Mouse (Mus musculus) liver, embryonic 11.5 days (tissue): ENCODE measurements around the gene C1qtnf3. TPM values are rescaled to one million over a fixed set of nuclear protein-coding genes. Genes with fewer than 3 reads are reported as not detected.

Experiments used
- ATAC-seq: fragments of 200-750 bp; cut with Nextera tagmentation; replicated peaks from 2 replicates; pipeline ENCODE4 v1.8.0; 2017; ENCODE audit warnings: moderate number of reproducible peaks, mild to moderate bottlenecking, moderate TSS enrichment, moderate library complexity; ENCODE audit not compliant: low FRiP score
- DNase-seq: peaks from one replicate; pipeline ENCODE4 v3.0.0-alpha.2; 2017; ENCODE audit warnings: low spot score
- H3K27ac ChIP-seq: fragments of 300-500 bp; sonication (generic); 2 replicates; pipeline ENCODE4 v1.5.1; 2014; ENCODE audit warnings: mild to moderate bottlenecking, low read depth, low read length, control low read depth
- H3K27me3 ChIP-seq: fragments of 300-500 bp; sonication (generic); replicated peaks from 2 replicates; pipeline ENCODE4 v1.6.1; 2014; ENCODE audit warnings: low read length, mixed read lengths; ENCODE audit not compliant: control insufficient read depth, insufficient read depth
- H3K36me3 ChIP-seq: fragments of 300-500 bp; sonication (generic); 2 replicates; pipeline ENCODE4 v1.6.1; 2014; ENCODE audit warnings: mild to moderate bottlenecking, low read length, moderate library complexity, mixed read lengths; ENCODE audit not compliant: control insufficient read depth, insufficient read depth
- H3K4me1 ChIP-seq: fragments of 300-500 bp; sonication (generic); replicated peaks from 2 replicates; pipeline ENCODE4 v1.6.1; 2014; ENCODE audit warnings: low read length, mixed read lengths; ENCODE audit not compliant: control insufficient read depth, insufficient read depth
- H3K4me2 ChIP-seq: fragments of 300-500 bp; sonication (generic); 2 replicates; pipeline ENCODE4 v1.6.1; 2014; ENCODE audit warnings: mild to moderate bottlenecking, control low read depth, moderate library complexity
- H3K4me3 ChIP-seq: fragments of 300-500 bp; sonication (generic); 2 replicates; pipeline ENCODE4 v1.5.1; 2014; ENCODE audit warnings: low read depth, low read length, control low read depth
- H3K9ac ChIP-seq: fragments of 300-500 bp; sonication (generic); 2 replicates; pipeline ENCODE4 v1.6.1; 2014; ENCODE audit warnings: low read depth, low read length, control low read depth
- H3K9me3 ChIP-seq: fragments of 300-500 bp; sonication (generic); 2 replicates; pipeline ENCODE4 v1.6.1; 2016; ENCODE audit warnings: low read length, inconsistent platforms, mixed read lengths; ENCODE audit not compliant: control insufficient read depth
- WGBS: fragments of 180-500 bp; shearing (Covaris S2); extraction: QIAGEN DNeasy Blood & Tissue Kit; methylation state at CpG from one replicate; pipeline ENCODE4 v1.1.7; 2014; 5-methylcytosine and 5-hydroxymethylcytosine counted together
- polyA plus RNA-seq: library from polyadenylated mRNA; unstranded; fragments of >200 nt; fragmentation: Nextera tagmentation; extraction: Ambion mirVana; gene quantifications from 2 replicates; pipeline ENCODE4 v1.2.1, GENCODE M21; 2014

Gene C1qtnf3
- polyA plus RNA-seq, 1 experiment from 2014 or later, result 0.96 TPM

GRCm38 (mm10) chr15:10923076-10923995 lies 28.8 kb upstream of the C1qtnf3 start:
- Histone ChIP-seq H3K4me2 (no peak overlapping the region), H3K36me3 (no peaks in the 10 kb centered on the region), H3K9me3 (no peaks in the 10 kb centered on the region), H3K9ac (no peak overlapping the region), H3K27ac (no peak overlapping the region), H3K4me1 (no peaks in the 10 kb centered on the region), H3K27me3 (no peaks in the 10 kb centered on the region), H3K4me3 (no peak overlapping the region)
- 65% methylated on average over 4 of the region's 4 CpGs for WGBS
- ATAC-seq (no peak), DNase-seq (no peak)

DNA sequence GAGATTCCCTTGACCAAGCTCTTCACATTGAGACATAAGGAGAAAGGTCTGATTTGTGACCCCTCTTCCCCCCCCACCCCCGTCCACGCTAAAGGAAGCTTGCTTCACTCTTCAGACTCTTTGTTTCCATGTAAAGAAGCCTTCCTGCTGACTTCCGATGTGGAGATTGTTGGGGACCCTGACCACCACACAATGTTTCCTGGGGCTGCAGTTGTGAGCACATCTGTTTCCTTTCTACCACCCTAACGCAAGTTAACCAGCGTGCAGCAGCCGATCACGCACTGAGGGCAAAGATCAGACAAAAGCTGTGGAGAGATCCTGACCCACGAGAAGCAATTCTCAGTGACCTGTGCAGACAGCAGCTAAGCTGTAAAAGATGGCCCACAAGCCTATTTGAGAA lies 24.8 kb upstream of the C1qtnf3 start:
- ATAC-seq (no peak), DNase-seq (no peak)
- 32% methylated on average over 8 of the region's 8 CpGs for WGBS
- H3K4me2 ChIP-seq, result no peak overlapping the region
- H3K36me3 ChIP-seq, result no peaks in the 10 kb centered on the region
- H3K9ac ChIP-seq, result no peak overlapping the region
- no peaks in the 10 kb centered on the region for H3K27me3 ChIP-seq
- H3K4me1 ChIP-seq, result no peaks in the 10 kb centered on the region
- H3K27ac ChIP-seq, result no peak overlapping the region
- H3K9me3 ChIP-seq, result no peaks in the 10 kb centered on the region
- H3K4me3 ChIP-seq, result no peak overlapping the region

- Histone ChIP-seq H3K9ac (no peak overlapping the region), H3K27ac (no peak overlapping the region), H3K27me3 (no peaks in the 10 kb centered on the region), H3K4me3 (no peak overlapping the region), H3K4me1 (no peaks in the 10 kb centered on the region), H3K36me3 (no peaks in the 10 kb centered on the region), H3K4me2 (no peak overlapping the region), H3K9me3 (no peaks in the 10 kb centered on the region)
- DNase-seq (no peak), ATAC-seq (no peak)
- WGBS, result 85% methylated on average over 5 of the region's 5 CpGs
Observed at GRCm38 (mm10) chr15:10928633-10929270, 23.4 kb upstream of the C1qtnf3 start.

- ATAC-seq (no peak), DNase-seq (no peak)
- Histone ChIP-seq H3K36me3 (no peaks in the 10 kb centered on the region), H3K27me3 (no peaks in the 10 kb centered on the region), H3K27ac (no peak overlapping the region), H3K4me2 (no peak overlapping the region), H3K9ac (no peak overlapping the region), H3K4me1 (no peaks in the 10 kb centered on the region), H3K4me3 (no peak overlapping the region), H3K9me3 (no peaks in the 10 kb centered on the region)
- WGBS, result 35% methylated on average over 1 of the region's 1 CpGs
Observed at GRCm38 (mm10) chr15:10933930-10934329, 18.2 kb upstream of the C1qtnf3 start.

GRCm38 (mm10) chr15:10940148-10941108 lies 11.7 kb upstream of the C1qtnf3 start:
- H3K9ac ChIP-seq, result no peak overlapping the region
- 81% methylated on average over 15 of the region's 15 CpGs for WGBS
- H3K9me3 ChIP-seq, result no peaks in the 10 kb centered on the region
- no peak overlapping the region for H3K4me3 ChIP-seq
- no peaks in the 10 kb centered on the region for H3K27me3 ChIP-seq
- no peak for DNase-seq
- H3K36me3 ChIP-seq, result no peaks in the 10 kb centered on the region
- no peak for ATAC-seq
- H3K4me1 ChIP-seq, result no peaks in the 10 kb centered on the region
- H3K27ac ChIP-seq, result no peak overlapping the region
- H3K4me2 ChIP-seq, result no peak overlapping the region

DNA sequence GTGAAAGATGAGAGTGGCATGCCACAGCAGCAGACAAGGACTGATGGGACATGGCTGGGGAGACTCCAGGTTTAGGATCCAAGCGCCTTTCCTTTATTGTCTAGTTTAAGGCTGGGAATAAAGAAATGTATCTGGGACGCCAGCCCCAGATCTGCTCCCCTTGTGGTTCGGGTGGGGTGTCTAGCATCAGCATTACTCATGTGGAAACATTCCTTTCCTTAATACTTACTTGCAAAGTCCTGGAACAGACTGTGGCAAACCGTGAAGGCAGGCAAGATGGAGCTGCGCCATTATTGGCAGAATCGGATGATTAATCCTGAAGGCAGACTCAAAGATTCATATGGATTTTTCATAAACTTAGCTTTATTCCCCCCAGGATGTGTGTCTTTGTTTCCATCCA lies 10.2 kb upstream of the C1qtnf3 start:
- Histone ChIP-seq H3K9ac (no peak overlapping the region), H3K27ac (no peak overlapping the region), H3K27me3 (no peaks in the 10 kb centered on the region), H3K4me1 (no peaks in the 10 kb centered on the region), H3K4me3 (no peak overlapping the region), H3K36me3 (no peaks in the 10 kb centered on the region), H3K9me3 (no peaks in the 10 kb centered on the region), H3K4me2 (no peak overlapping the region)
- WGBS, result 77% methylated on average over 6 of the region's 6 CpGs
- DNase-seq (no peak), ATAC-seq (no peak)

DNA sequence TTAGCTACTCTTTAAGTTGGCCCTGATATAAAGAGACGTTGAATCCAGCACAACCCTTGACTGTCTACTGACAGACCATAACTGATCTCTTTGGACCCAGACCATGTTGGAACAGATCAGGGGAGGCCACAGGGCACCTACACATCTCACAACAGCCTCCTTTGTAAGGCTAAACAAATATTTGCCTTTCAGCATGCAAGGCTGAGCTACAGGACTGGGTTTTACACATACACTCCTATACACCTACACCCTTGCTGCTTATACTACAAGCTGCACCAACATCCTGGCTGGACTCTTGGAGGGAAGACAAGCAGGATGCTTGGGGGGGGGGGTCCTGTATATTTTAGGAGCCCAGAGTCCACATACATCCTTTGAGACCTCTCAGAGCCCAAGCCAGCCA lies 4.3 kb upstream of the C1qtnf3 start:
- Histone ChIP-seq H3K27me3 (no peaks in the 10 kb centered on the region), H3K4me1 (no peaks in the 10 kb centered on the region), H3K36me3 (no peaks in the 10 kb centered on the region), H3K9me3 (no peaks in the 10 kb centered on the region), H3K4me3 (no peak overlapping the region), H3K9ac (no peak overlapping the region), H3K27ac (no peak overlapping the region), H3K4me2 (no peak overlapping the region)
- WGBS, result 71% methylated on average over 1 of the region's 1 CpGs
- DNase-seq (no peak), ATAC-seq (no peak)

GRCm38 (mm10) chr15:10952760-10953305 lies 701 bp downstream of the C1qtnf3 start:
- Histone ChIP-seq H3K4me1 (no peaks in the 10 kb centered on the region), H3K4me2 (no peak overlapping the region), H3K9me3 (no peaks in the 10 kb centered on the region), H3K4me3 (no peak overlapping the region), H3K27me3 (no peaks in the 10 kb centered on the region), H3K9ac (no peak overlapping the region), H3K36me3 (no peaks in the 10 kb centered on the region), H3K27ac (no peak overlapping the region)
- no peak for DNase-seq
- no peak for ATAC-seq
- 63% methylated on average over 4 of the region's 4 CpGs for WGBS
